Mouse (Mus musculus): ENCODE results near the gene Nek2. TPM values are rescaled to one million over a fixed set of nuclear protein-coding genes. Genes with fewer than 3 reads are reported as not detected.

Nek2 gene
- total RNA-seq (2018; cell fraction: chromatin; rRNA removed) = 10 to 100 TPM in 1 of 26 experiments, 1 to 10 TPM in 14, under 1 TPM in 8, not detected in 3; 0.25 to 10.8 (median 1.6) TPM
- total RNA-seq (2018; cell fraction: cytosol; rRNA removed) = 1 to 10 TPM in 12 of 26 experiments, under 1 TPM in 14; 0.26 to 3.3 (median 0.81) TPM
- 1 to 10 TPM in 16 of 26 experiments, under 1 TPM in 10; 0.17 to 5.9 (median 1.1) TPM for total RNA-seq (2018; cell fraction: nucleus; rRNA removed)
- 0.39 to 3.5 TPM (median 2.4 TPM) in 3 replicates for polyA plus RNA-seq (2018)

DNA sequence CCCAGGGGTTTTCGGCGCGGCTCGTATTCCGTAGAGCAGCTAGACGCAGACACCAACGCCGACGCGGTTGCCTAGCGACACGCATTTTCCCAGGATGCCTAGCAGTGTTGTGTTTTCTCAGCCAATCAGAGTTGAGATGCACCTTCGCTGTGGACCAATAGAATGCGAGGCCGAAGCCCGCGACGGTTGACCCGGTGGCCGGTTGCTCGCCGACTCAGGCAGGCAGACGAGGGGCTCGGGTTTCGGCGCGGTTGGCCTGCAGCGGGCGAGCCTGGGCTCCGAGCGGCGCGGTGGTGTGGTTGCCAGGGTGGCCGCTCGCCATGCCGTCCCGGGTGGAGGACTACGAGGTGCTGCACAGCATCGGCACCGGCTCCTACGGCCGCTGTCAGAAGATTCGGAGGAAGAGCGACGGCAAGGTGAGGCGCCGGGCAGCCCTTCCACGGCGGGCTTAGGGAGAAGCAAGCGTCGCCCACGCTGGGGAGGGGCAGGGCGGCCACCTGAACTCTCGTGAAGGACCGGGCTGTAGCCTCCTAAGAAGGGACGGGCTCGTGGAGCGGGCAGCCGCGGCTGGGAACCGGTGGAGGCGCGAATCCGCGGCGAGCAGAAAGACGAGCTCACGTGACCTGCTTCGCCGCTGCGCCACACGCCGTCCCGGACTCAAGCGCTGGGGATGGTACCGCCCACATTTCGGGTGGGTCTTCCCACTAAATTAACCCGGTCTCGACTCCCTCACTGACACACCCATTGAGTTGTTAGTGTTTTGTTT, at the start of gene Nek2:
Gene Nek2 (plus strand): TSS at position 119 of the 766 bp plus-strand sequence.
- Histone ChIP-seq H3K79me2 (ENCODE audit: inconsistent target) (no peaks in the 10 kb centered on the region), H3K36me3 (ENCODE audit: inconsistent target) (no peaks in the 10 kb centered on the region), H3K4me3 (ENCODE audit: inconsistent target) (peak within 1 kb of the TSS; percentile 49), H3K27ac (no peak within 1 kb of the TSS)
- WGBS (ENCODE audit: missing documents) = under 1% methylated on average over 75 of the region's 79 CpGs

DNA sequence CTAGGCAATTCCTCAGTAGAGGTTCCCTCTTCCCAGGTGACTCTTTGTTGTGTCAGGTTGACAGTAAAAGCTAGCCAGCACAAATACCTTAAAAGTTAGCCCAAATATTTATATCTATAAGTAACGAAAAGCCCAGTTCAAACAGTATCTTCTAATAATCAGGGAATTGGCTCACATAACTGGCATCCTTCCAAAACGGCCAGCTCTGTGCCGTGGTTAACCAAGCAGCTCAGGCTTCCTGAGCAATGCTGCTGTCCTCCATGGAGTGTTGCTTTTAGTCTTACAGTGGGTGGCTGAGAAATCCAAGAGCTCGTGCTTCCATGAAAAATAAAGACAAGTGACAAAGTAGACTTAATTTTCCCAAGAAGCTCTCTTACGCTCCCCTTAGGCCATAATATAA, 47.1 kb upstream of the Nek2 start:
- no peak overlapping the region for H3K4me3 ChIP-seq (ENCODE audit: inconsistent target)
- no peaks in the 10 kb centered on the region for H3K79me2 ChIP-seq (ENCODE audit: inconsistent target)
- H3K27ac ChIP-seq = no peak overlapping the region
- H3K36me3 ChIP-seq (ENCODE audit: inconsistent target) = peaks cover 44% of the 10 kb centered on the region; the same call in 1 of the 2 replicates
- 71% methylated on average over 5 of the region's 5 CpGs for WGBS (ENCODE audit: missing documents)

DNA sequence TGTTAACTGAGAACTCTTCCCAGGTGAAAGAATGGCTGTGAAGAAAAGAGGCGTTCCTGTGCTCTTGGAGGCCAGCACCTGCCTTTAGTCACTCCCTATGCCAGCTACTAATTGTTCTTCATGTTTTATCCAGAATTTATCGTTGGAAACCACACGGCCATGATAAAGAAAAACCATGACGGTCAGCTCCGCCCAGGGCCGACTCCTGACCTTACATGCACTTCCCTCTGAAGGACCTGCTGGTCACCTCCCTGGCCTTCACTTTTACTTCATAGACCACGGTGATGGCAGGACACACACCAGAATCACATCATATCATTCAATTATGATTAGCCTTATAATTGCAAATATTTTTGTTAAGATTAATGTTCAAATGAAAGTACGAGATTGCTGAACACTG, 46.1 kb upstream of the Nek2 start:
- H3K27ac ChIP-seq = no peak overlapping the region
- no peaks in the 10 kb centered on the region for H3K79me2 ChIP-seq (ENCODE audit: inconsistent target)
- H3K4me3 ChIP-seq (ENCODE audit: inconsistent target) = no peak overlapping the region
- 96% methylated on average over 8 of the region's 8 CpGs for WGBS (ENCODE audit: missing documents)
- peaks cover 46% of the 10 kb centered on the region; the same call in 1 of the 2 replicates for H3K36me3 ChIP-seq (ENCODE audit: inconsistent target)

DNA sequence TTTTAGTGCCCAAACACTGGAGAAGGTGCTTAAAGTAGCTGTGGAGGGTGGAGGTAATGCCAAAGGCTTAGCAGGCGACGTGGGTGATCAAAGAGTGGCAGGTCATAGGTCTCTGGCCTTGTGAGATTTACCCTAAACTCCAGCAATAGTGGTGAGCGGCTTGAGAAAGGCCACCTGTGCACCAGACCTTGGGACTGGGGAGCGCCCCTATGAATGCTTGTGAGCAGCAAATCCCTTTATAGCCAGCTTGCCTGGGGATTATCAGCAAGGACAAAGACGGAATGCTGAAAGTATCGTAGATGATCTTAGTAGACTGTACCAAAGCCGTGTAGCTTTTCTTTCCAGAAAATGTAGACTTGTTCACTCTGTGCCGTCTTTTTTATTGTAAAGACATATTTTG, 43.7 kb upstream of the Nek2 start:
- H3K36me3 ChIP-seq (ENCODE audit: inconsistent target) = peaks cover 46% of the 10 kb centered on the region; the same call in 1 of the 2 replicates
- H3K27ac ChIP-seq = no peak overlapping the region
- 98% methylated on average over 8 of the region's 8 CpGs for WGBS (ENCODE audit: missing documents)
- no peaks in the 10 kb centered on the region for H3K79me2 ChIP-seq (ENCODE audit: inconsistent target)
- H3K4me3 ChIP-seq (ENCODE audit: inconsistent target) = no peak overlapping the region

DNA sequence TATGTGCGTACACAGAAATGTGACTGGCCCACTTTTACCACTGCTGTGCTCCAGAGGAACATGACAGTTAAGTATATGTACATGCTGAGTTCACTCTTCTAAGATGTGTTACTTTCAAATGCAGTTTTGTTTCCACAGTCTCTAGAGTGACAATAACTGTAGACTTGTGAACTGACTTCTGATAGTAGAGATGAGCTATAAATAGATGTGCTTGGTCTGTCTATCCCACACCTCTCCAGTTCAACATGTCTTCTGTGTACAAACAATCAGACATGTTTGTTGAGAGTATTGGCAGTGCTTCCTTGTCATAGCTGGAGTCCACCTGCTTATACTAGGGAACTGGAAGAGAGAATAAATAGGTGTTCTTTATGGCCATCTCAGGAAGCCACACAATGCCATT, 40.8 kb upstream of the Nek2 start:
- Histone ChIP-seq H3K27ac (no peak overlapping the region), H3K4me3 (ENCODE audit: inconsistent target) (no peak overlapping the region), H3K36me3 (ENCODE audit: inconsistent target) (peaks cover 34% of the 10 kb centered on the region; the same call in 1 of the 2 replicates), H3K79me2 (ENCODE audit: inconsistent target) (no peaks in the 10 kb centered on the region)
- WGBS (ENCODE audit: missing documents) = 100% methylated on average over 1 of the region's 1 CpGs

DNA sequence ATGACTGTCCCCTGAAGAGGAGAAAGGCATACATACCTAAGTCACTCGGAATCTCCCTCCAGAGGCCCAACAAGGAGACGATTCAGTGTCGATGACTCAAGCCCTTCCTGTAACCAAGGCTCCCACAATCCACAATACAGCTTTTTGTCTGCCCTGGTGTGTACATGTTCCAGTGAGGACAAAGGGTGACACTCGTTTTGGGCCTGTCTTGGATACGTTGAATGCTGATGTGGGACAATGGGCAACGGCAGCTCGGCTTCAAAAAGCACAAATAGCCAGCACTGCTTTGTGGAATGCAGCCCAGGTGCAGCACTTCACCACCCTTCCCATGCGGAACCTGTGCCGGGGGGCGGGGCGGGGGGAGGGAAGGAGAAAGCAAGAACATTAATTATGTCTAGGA, 36.1 kb upstream of the Nek2 start:
- H3K79me2 ChIP-seq (ENCODE audit: inconsistent target) = no peaks in the 10 kb centered on the region
- no peak overlapping the region for H3K4me3 ChIP-seq (ENCODE audit: inconsistent target)
- H3K36me3 ChIP-seq (ENCODE audit: inconsistent target) = no peaks in the 10 kb centered on the region
- WGBS (ENCODE audit: missing documents) = 93% methylated on average over 11 of the region's 11 CpGs
- H3K27ac ChIP-seq = no peak overlapping the region

DNA sequence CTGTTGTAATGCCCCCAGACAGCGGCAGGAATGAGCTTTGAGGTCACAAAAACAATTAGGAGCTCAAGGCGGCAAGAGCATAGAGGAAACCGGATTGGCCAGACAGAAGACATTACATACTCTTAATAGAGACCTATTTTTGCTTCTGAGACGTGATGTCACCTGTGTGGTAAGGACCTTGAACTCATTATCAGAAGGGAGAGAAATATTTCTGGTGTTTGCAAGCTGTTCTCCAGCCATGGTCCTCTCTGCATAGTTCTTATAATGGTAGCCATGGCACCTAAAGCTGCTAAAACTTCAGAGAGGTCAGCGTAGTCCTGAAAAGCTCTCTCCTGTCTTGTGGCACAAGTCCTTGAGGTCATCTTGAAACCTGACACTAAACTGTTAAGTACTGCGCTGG, 35.0 kb upstream of the Nek2 start:
- Histone ChIP-seq H3K4me3 (ENCODE audit: inconsistent target) (no peak overlapping the region), H3K27ac (no peak overlapping the region), H3K79me2 (ENCODE audit: inconsistent target) (no peaks in the 10 kb centered on the region), H3K36me3 (ENCODE audit: inconsistent target) (no peaks in the 10 kb centered on the region)
- 88% methylated on average over 6 of the region's 6 CpGs for WGBS (ENCODE audit: missing documents)

DNA sequence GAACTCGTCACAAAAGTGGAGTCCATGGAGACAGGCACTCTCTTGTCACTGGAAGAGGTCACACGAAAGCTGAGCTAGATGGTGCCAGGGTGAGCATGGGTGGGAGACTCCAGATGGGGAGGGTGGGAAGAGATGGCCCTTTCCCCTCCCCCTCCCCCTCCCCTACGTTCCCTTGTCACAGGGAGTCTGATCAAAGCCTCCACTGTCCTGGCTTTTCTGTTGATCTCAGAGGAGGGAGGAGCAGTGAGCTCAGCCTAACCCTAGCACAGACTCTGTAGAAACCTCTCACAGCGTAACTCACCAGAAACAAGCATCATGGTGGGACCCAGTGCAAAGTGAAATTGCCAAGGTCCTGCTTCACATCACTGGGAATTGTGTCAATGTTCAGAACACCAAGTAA, 33.9 kb upstream of the Nek2 start:
- Histone ChIP-seq H3K36me3 (ENCODE audit: inconsistent target) (no peaks in the 10 kb centered on the region), H3K4me3 (ENCODE audit: inconsistent target) (no peak overlapping the region), H3K79me2 (ENCODE audit: inconsistent target) (no peaks in the 10 kb centered on the region), H3K27ac (no peak overlapping the region)
- 70% methylated on average over 4 of the region's 4 CpGs for WGBS (ENCODE audit: missing documents)

DNA sequence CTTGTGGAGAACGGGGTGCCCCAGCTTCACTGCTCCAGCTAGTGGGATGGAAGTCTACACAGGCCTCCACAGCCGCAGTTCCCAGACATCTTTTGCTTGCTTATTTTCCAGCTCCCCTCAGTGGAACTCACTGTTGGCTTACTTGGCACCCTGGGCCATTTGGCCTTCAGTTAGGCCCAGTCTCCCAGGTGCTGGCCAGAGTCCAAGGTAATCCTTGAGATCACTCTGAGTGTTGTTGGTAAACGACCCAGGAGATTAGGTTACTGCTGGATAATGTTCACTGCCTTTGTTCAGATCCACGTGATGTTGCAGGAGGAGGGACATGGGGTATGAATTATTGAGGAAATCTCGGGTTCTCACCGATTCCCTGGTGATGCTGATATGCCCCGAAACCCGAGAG, 28.3 kb upstream of the Nek2 start:
- no peaks in the 10 kb centered on the region for H3K79me2 ChIP-seq (ENCODE audit: inconsistent target)
- H3K4me3 ChIP-seq (ENCODE audit: inconsistent target) = no peak overlapping the region
- no peaks in the 10 kb centered on the region for H3K36me3 ChIP-seq (ENCODE audit: inconsistent target)
- 94% methylated on average over 8 of the region's 8 CpGs for WGBS (ENCODE audit: missing documents)
- H3K27ac ChIP-seq = no peak overlapping the region

DNA sequence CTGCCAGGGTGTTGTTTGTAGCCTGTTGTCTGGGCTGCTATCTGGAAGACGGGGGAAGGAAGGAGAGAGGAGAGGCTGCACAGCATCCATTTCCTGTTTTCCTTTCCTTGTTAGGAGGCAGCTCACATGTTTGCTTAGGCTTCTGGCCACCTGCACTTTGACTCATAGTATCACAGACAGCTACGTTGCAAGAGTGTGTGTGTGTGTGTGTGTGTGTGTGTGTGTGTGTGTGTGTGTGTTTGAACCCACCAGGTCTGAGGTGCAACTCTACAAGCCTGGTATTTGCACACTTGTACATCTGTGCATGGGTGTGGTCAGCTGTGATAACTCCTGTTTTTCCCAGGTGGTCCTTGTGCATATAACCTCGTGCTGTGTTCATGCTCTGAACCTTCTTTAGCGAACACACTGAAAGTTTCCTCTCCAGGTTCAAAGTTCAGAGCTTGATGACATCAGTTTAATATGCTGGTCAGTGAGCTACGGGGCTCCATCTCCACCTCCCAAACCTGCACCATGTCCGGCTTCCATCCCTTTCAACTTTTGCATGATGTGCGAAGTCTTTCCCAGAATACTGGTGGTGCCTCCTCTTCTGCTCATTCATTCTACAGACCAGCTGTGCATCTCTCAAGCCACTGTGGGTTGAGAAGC, 27.2 kb upstream of the Nek2 start:
- Histone ChIP-seq H3K79me2 (ENCODE audit: inconsistent target) (no peaks in the 10 kb centered on the region), H3K27ac (no peak overlapping the region), H3K36me3 (ENCODE audit: inconsistent target) (no peaks in the 10 kb centered on the region), H3K4me3 (ENCODE audit: inconsistent target) (no peak overlapping the region)
- 86% methylated on average over 7 of the region's 7 CpGs for WGBS (ENCODE audit: missing documents)

DNA sequence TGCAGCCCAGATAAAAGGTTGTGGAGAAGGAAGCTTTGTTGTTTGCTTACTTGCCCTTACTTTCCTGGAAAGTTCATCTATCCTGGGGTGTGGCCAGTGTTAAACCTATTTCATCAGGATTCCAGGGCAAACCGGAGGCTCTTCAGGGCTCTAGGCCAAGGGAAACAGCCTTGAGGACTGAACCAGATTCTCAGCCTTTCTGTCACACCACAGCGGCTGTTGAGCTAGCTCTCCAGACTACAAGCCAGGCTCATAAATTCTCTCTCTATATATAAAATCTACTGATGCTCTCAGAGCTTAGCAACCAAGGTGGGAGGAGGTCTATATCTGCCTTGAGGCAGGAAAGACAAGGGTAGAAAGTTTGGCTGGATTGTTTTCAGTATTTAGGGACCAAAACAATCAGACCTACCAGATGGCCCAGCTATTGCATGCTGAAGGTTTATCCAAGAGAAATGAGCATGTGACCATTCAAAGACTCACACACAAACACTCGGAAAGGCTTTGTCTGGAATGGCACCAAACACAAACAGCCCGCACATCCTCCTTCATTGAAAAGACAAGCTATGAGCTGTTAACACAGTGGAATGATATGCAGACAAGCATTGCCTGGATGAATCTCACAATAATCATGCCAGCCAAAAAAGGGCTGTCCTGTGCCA, 24.9 kb upstream of the Nek2 start:
- H3K36me3 ChIP-seq (ENCODE audit: inconsistent target) = no peaks in the 10 kb centered on the region
- no peak overlapping the region for H3K4me3 ChIP-seq (ENCODE audit: inconsistent target)
- H3K27ac ChIP-seq = no peak overlapping the region
- 95% methylated on average over 4 of the region's 4 CpGs for WGBS (ENCODE audit: missing documents)
- H3K79me2 ChIP-seq (ENCODE audit: inconsistent target) = no peaks in the 10 kb centered on the region

DNA sequence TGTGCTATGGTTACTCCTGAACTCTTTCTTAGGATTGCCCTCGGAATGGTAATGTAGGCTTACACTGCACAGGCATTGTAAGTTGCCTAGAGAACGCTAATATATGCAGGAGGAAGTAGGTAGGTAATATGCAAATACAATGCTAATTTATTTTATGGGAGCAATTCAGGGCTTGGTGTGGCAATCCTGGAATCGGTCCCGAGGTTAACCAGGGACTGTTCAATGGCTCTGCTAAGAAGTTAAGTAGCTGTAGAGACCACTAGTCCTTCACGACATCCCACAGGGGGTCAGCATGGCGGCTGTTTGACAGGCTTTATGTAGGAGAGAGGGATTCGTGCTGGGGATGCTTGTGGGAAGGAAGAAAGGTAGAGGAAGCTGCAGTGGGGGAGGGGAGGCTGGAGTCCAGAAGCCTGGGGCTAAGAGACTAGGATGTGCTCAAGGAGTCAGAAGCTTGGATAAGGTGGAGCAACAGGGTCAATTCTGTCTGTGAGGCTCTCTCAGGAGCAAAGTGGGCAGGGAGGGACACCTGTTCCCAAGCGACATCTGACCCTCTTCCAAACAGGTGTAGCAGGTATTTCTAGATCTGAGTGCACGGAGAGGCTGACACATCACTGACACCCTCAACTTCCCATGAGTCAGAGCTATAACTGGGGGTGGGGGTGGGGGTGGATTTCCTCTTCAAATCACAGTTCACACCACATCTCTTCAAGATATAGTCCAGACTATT, 19.0 kb upstream of the Nek2 start:
- 71% methylated on average over 9 of the region's 9 CpGs for WGBS (ENCODE audit: missing documents)
- no peak overlapping the region for H3K27ac ChIP-seq
- no peaks in the 10 kb centered on the region for H3K79me2 ChIP-seq (ENCODE audit: inconsistent target)
- H3K4me3 ChIP-seq (ENCODE audit: inconsistent target) = no peak overlapping the region
- H3K36me3 ChIP-seq (ENCODE audit: inconsistent target) = no peaks in the 10 kb centered on the region

DNA sequence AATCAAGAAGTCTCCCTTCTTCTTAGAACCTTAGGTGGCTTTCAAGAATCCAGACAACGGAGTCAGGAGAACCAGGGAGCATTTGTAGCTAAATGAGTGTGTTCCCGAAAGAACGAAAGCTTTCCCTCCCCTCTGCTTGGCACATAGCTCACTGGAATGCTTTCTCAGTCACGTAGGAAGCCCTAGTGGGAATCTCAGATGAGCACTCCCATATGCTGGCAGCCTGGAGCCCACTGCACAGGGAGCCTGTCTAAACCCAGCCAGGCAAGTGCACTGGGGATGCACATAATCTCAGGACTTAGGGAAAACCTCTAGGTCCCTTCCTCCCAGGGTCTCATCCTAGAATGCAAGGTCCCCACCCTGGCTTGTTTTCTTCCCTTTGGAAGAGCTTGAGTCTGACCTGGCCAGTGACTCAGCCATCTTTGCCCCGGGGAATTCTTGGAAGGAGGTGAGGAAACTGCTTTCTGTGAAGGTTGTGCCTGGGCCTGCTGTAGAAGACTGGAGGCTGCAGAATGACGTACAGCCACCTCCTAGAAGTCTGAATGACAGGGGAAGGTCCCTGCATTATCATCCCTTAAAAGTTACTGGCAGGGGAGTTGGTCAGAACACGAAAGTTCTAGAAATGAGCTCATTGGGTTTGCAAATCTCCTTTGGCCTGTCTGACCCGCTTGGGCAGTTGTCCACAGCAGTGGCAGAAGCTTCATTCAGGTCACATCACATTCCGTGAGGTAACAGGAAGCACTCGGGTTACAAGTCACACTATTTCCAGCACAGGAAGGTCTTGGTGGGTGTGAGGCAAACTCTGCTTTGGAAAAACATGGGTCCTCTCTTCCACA, 18.2 kb upstream of the Nek2 start:
- Histone ChIP-seq H3K36me3 (ENCODE audit: inconsistent target) (no peaks in the 10 kb centered on the region), H3K79me2 (ENCODE audit: inconsistent target) (no peaks in the 10 kb centered on the region), H3K4me3 (ENCODE audit: inconsistent target) (no peak overlapping the region), H3K27ac (no peak overlapping the region)
- 86% methylated on average over 10 of the region's 10 CpGs for WGBS (ENCODE audit: missing documents)
